Mouse (Mus musculus): ENCODE results near the gene Tmem176b.

The Tmem176b gene

GRCm38 (mm10) chr6:48840973-48841625, at the start of gene Tmem176b:
TSS of gene Tmem176b (minus strand) at chr6:48841496.
- peak; percentile 95 for DNase-seq (ENCODE audit: low spot score)

GRCm38 (mm10) chr6:48876510-48877135, 35.3 kb upstream of the Tmem176b start:
- no peak for DNase-seq (ENCODE audit: low spot score)

- no peak for DNase-seq (ENCODE audit: low spot score)
These were observed 34.2 kb upstream of the Tmem176b start for GRCm38 (mm10) chr6:48875515-48875914.

GRCm38 (mm10) chr6:48874576-48874975, 33.3 kb upstream of the Tmem176b start:
- no peak for DNase-seq (ENCODE audit: low spot score)

GRCm38 (mm10) chr6:48872596-48872995, 31.3 kb upstream of the Tmem176b start, which contains the start of gene Aoc1:
TSS of gene Aoc1 (plus strand) at chr6:48872896.
- no peak for DNase-seq (ENCODE audit: low spot score)

- DNase-seq (ENCODE audit: low spot score) = no peak
These were observed 28.5 kb upstream of the Tmem176b start for GRCm38 (mm10) chr6:48869774-48870173.

- DNase-seq (ENCODE audit: low spot score) = peak; percentile 25
These were observed 25.9 kb upstream of the Tmem176b start for GRCm38 (mm10) chr6:48867158-48867557.

- peak; percentile 1 for DNase-seq (ENCODE audit: low spot score)
These were observed 25.2 kb upstream of the Tmem176b start for GRCm38 (mm10) chr6:48866355-48866950.

- DNase-seq (ENCODE audit: low spot score) = peak; percentile 7
These were observed 24.0 kb upstream of the Tmem176b start for GRCm38 (mm10) chr6:48865152-48865745.

GRCm38 (mm10) chr6:48864723-48865122, 23.4 kb upstream of the Tmem176b start:
- DNase-seq (ENCODE audit: low spot score) = peak; percentile 16

GRCm38 (mm10) chr6:48864181-48864580, 22.9 kb upstream of the Tmem176b start:
- DNase-seq (ENCODE audit: low spot score) = peak; percentile 19

- DNase-seq (ENCODE audit: low spot score) = peak; percentile 23
These were observed 22.2 kb upstream of the Tmem176b start for GRCm38 (mm10) chr6:48863488-48863887.

GRCm38 (mm10) chr6:48862816-48863215, 21.5 kb upstream of the Tmem176b start:
- DNase-seq (ENCODE audit: low spot score) = peak; percentile 30

GRCm38 (mm10) chr6:48861616-48862280, 20.5 kb upstream of the Tmem176b start:
- peak; percentile 26 for DNase-seq (ENCODE audit: low spot score)

- no peak for DNase-seq (ENCODE audit: low spot score)
These were observed 19.6 kb upstream of the Tmem176b start for GRCm38 (mm10) chr6:48860851-48861250.

- DNase-seq (ENCODE audit: low spot score) = peak; percentile 86
These were observed 19.0 kb upstream of the Tmem176b start for GRCm38 (mm10) chr6:48860130-48860815.

- no peak for DNase-seq (ENCODE audit: low spot score)
These were observed 16.5 kb upstream of the Tmem176b start for GRCm38 (mm10) chr6:48857613-48858302.

GRCm38 (mm10) chr6:48854155-48854554, 12.9 kb upstream of the Tmem176b start:
- no peak for DNase-seq (ENCODE audit: low spot score)

GRCm38 (mm10) chr6:48851820-48852491, 10.7 kb upstream of the Tmem176b start:
- DNase-seq (ENCODE audit: low spot score) = peak; percentile 60

GRCm38 (mm10) chr6:48845086-48845485, 3.8 kb upstream of the Tmem176b start:
- no peak for DNase-seq (ENCODE audit: low spot score)

Data from testis, postnatal 10 days (tissue).